Mouse (Mus musculus) left cerebral cortex, adult 2 months (tissue): ENCODE data around the gene Gnai1. TPM values are rescaled to one million over a fixed set of nuclear protein-coding genes. Genes with fewer than 3 reads are reported as not detected.
"Not testable (repeated sequence)": the region's sequence is repeated elsewhere in the genome, so short reads cannot be mapped to it uniquely, and the experiment has no call there.

Experiments
- DNase-seq, 2 experiments: peaks; one replicate each; pipeline ENCODE4 v3.0.0; 2021 to 2022; ENCODE audit warnings: low spot score in 2 of 2, mixed read lengths in 1 of 2; ENCODE audit errors: extremely low spot score in 1 of 2
- H3K27ac ChIP-seq: fragments of 200-600 bp; 2 replicates; pipeline ENCODE4 v1.8.1; 2022
- H3K4me3 ChIP-seq: fragments of 200-600 bp; 2 replicates; pipeline ENCODE4 v1.8.1; 2022
- CTCF ChIP-seq: fragments of 200-600 bp; IDR thresholded peaks from 2 replicates; pipeline ENCODE4 v1.8.1; 2022; ENCODE audit warnings: antibody characterized with exemption, mild to moderate bottlenecking, moderate library complexity
- intact Hi-C: fragments of 180-260 bp; cut with DNase I; formaldehyde crosslinking; loops from one replicate; pipeline ENCODE4 v1.15.1; 2025
- long read RNA-seq, 2 experiments: library from polyadenylated mRNA; stranded (forward); transcript quantifications; one replicate each; pipeline ENCODE4 v2.0.0; 2021; ENCODE audit warnings: borderline mapping rate in 2 of 2
- total RNA-seq, 2 experiments: library from RNA; stranded (reverse); gene quantifications; 2 replicates each; pipeline ENCODE4 v1.2.3; 2021

Gnai1 gene
- total RNA-seq: 100 to 1,000 TPM; 167 TPM
- long read RNA-seq, experiment 1, transcript Gnai1-201 (8 exons, 3,135 nt): major isoform, 393 of 415 reads
- long read RNA-seq, experiment 1, partial matches to known transcripts: 5 of 415 reads
- long read RNA-seq, experiment 1, other reads (novel, unspliced or antisense): 17 of 415 reads
- long read RNA-seq, experiment 2, transcript Gnai1-201 (8 exons, 3,135 nt): major isoform, 245 of 261 reads
- long read RNA-seq, experiment 2, partial matches to known transcripts: 8 of 261 reads
- long read RNA-seq, experiment 2, other reads (novel, unspliced or antisense): 8 of 261 reads

- DNase-seq: peak; percentile 72 to 78
- peak within 1 kb of the TSS; percentile 79 for H3K4me3 ChIP-seq
- TF ChIP-seq CTCF: peak; percentile 39
- intact Hi-C loops: loop anchor here (5.0 kb wide), 1 partner anchor 273 kb away; no protein-coding TSS in a partner anchor
- H3K27ac ChIP-seq: peak within 1 kb of the TSS; percentile 93
Observed at GRCm38 (mm10) chr5:18360281-18360819, at the start of gene Gnai1. Gnai1 (minus strand) TSS chr5:18360355.

DNA sequence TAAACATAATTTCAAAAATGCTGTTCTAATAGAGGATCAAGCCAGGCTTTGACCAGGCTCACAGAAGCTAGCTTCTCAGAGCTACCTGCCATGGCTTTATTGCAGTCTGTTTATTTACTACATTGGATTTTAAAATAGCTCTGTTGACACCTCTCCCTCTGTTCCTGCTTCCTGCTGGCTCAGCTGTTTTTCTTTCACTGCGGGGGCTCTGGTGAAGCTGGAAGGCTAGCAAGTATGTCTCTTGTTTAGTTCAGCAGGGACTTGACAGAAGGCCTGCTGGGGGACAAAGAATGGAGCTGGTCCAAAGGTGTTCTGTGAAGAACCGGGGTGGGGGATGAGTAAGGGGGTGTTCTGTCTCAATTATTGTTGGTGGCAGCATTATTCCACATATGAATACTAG is 7.7 kb upstream of the Gnai1 start:
- no peak for TF ChIP-seq CTCF

GRCm38 (mm10) chr5:18365460-18365859 is 5.3 kb upstream of the Gnai1 start:
- Histone ChIP-seq H3K4me3 (no peak overlapping the region), H3K27ac (no peak overlapping the region)
- DNase-seq: no peak
- intact Hi-C loops: no loop called here
- TF ChIP-seq CTCF: no peak

More for the DNA sequence above, 7.7 kb upstream of the Gnai1 start:
- no peak for DNase-seq
- intact Hi-C loops: no loop called here
- H3K4me3 ChIP-seq: no peak overlapping the region
- no peak overlapping the region for H3K27ac ChIP-seq

GRCm38 (mm10) chr5:18360956-18361355 is 801 bp upstream of the Gnai1 start:
- intact Hi-C loops: loop anchor here (5.0 kb wide), 1 partner anchor 274 kb away; no protein-coding TSS in a partner anchor

GRCm38 (mm10) chr5:18359376-18360280 is 527 bp downstream of the Gnai1 start:
- intact Hi-C loops: loop anchor here (5.0 kb wide), 3 partner anchors 52 to 272 kb away; no protein-coding TSS in a partner anchor
- H3K27ac ChIP-seq: peak overlapping the region; percentile 93
- peak; percentile 42 to 64 for DNase-seq
- peak overlapping the region; percentile 79 for H3K4me3 ChIP-seq
- no peak for TF ChIP-seq CTCF

More at GRCm38 (mm10) chr5:18360956-18361355, 801 bp upstream of the Gnai1 start:
- Histone ChIP-seq H3K4me3 (peak overlapping the region; percentile 79), H3K27ac (peak overlapping the region; percentile 87)
- TF ChIP-seq CTCF: no peak
- DNase-seq: no peak

DNA sequence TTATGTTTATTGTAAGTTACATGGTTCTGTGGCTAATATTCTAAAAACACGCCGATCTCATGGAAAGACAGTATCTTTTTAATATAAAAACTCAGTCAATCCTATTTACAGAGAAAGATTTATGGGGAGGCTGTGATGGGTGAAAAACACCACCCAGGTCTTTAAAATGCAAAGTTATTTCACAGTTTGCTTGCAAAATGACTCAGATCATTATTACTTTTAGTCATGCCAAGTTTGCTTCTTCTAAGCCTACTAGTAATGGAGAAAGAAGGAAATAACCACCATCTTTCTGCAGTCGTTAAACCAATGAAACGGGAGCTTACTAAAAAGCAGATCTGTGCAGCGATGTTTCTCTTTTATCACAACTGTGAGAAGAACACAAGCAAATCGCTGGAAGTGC is 1.4 kb downstream of the Gnai1 start:
- intact Hi-C loops: loop anchor here (5.0 kb wide), 2 partner anchors 51 to 71 kb away; no protein-coding TSS in a partner anchor
- Histone ChIP-seq H3K4me3 (peak overlapping the region; percentile 79), H3K27ac (peak overlapping the region; percentile 93)
- DNase-seq: no peak
- TF ChIP-seq CTCF: no peak

- Histone ChIP-seq H3K27ac (no peak overlapping the region), H3K4me3 (peak overlapping the region; percentile 79)
- TF ChIP-seq CTCF: peak; percentile 67
- DNase-seq: no peak
- intact Hi-C loops: loop anchor here (5.0 kb wide), 2 partner anchors 51 to 71 kb away; no protein-coding TSS in a partner anchor
Observed at GRCm38 (mm10) chr5:18358191-18358590, 2.0 kb downstream of the Gnai1 start.

- no peak for TF ChIP-seq CTCF
- no peak overlapping the region for H3K4me3 ChIP-seq
- DNase-seq: no peak
- H3K27ac ChIP-seq: no peak overlapping the region
- intact Hi-C loops: no loop called here
Observed at GRCm38 (mm10) chr5:18347297-18347696, 12.9 kb downstream of the Gnai1 start.

DNA sequence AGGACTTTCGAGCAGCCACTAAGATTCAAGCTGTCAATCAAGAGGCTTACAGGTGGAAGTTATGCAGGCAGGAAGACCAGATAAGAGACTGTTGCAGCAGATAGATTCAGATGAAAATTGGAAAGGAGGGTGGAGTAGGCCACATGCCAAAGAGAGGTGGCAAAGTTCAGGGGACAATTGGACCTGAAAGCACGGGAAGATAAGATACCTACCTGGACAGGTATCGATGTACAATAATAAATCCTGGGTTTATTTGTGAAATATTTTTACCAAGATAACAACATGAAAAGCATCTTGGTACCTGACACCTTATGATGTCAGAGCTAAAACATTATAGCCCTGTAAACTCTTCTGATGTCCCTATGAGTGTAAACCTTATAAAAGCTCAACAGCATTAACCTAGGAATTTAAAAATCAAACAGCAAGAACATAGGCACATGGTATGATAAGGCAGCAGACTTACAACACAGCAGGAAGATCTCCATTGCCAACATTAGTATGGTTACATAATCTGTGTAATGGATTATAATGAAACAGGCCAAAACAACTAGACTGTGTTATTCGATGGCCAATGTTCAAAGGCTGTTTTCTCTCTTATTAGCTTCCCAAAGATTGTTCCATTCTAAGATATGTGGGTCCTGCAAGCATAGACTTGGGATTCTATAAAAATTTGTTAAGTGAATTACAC is 16.6 kb downstream of the Gnai1 start:
- DNase-seq: no peak
- Histone ChIP-seq H3K27ac (no peak overlapping the region), H3K4me3 (no peak overlapping the region)
- intact Hi-C loops: no loop called here
- no peak for TF ChIP-seq CTCF

DNA sequence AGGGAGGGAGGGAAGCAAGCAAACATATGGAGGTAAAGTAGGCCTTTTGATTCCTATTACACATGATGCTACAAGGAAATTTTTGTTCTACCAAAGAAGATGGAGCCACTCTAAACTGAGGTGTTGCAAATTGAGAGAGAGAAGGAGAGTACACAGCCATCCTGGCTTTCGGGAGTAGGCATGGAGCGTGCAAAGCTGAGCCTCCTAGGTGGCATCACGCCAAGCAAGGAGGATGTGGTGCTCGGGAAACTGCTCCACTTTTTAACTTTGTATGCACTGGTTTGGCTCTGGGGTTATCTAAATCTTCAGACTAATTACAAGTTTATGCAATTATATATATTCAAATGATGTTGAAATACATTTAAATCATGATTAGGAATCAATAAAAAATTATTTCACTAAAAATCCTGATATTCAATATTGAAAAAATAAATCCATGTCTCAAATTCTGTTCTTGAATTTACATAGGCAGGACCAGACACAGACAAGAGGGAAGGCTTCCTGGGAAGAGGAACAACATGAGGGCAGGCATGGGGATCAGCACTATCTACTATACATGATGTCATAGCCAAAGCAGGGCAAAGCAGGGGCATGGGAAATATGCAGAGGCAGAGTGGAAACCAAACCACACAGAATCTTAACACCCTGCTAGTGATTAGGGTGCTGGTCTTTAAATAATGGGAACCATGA is 17.2 kb downstream of the Gnai1 start:
- DNase-seq: peak in 1 of 2 experiments; percentile 46
- intact Hi-C loops: no loop called here
- H3K4me3 ChIP-seq: no peak overlapping the region
- TF ChIP-seq CTCF: no peak
- no peak overlapping the region for H3K27ac ChIP-seq

DNA sequence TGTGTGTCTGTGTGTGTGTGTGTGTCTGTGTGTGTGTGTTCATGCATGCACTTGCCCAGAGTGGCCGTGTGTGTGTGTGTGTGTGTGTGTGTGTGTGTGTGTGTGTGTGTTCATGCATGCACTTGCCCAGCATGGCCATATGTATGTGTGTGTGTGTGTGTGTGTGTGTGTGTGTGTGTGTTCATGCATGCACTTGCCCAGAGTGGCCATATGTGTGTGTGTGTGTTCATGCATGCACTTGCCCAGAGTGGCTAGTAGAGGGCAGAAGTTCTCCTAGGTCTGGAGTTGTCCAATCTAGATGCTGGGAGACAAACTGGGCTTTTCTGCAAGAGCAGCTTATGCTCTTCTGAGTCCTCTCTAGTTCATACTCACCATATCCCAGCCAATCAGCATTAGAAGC is 18.3 kb downstream of the Gnai1 start:
- DNase-seq, intact Hi-C loops, H3K4me3 ChIP-seq, H3K27ac ChIP-seq: not testable (repeated sequence)
